Mouse (Mus musculus) gastrocnemius, postnatal 25 days (tissue): ENCODE results near the gene Tpm1. TPM values are rescaled to one million over a fixed set of nuclear protein-coding genes. Genes with fewer than 3 reads are reported as not detected.

Experiments
- DNase-seq: peaks from one replicate; pipeline ENCODE4 v3.0.0; 2022
- total RNA-seq, 2 experiments: library from RNA; stranded (reverse); gene quantifications; 1 replicate in 1 of 2; 2 replicates in 1 of 2; pipeline ENCODE4 v1.2.3; 2021

Gene Tpm1
- total RNA-seq, 2 experiments from 2014 or later: 20,359 to 26,033 TPM

DNA sequence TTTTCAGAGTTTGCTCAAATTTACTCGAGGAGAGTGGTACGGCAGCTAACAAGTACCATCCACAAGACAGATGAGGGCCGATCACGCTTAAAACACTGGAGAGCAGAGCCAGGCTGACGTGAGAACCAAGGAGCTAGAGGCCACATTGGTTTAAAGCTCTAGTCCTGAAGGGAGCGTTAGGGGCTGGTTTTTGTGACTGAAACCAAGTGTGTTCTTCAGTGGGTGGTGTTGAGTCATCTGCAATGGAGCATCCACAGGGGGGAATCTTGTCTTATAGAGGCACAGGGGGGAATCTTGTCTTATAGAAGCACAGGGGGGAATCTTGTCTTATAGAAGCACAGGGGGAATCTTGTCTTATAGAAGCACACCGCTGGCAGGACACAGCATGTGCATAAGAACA is 22.3 kb downstream of the Tpm1 start:
- DNase-seq: no peak

DNA sequence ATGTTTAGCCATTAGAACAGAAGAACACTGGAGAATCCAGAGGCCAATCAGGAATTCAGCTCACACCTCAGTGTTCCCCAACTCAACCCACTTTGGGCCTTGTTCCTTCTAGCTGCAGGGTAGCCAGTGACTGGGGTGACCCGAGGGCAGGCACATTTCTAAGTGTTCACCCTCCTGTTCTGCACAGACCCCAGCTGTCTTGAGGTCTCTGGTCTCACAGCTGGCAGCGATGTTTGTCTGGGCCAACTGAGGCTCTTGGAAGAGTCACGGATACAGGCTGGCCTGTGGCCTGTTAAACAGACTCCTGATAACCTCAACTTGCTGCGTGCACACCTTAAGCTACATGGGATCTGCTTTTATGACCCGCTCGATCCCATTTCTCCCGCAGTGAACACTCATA is 23.1 kb downstream of the Tpm1 start:
- no peak for DNase-seq

DNA sequence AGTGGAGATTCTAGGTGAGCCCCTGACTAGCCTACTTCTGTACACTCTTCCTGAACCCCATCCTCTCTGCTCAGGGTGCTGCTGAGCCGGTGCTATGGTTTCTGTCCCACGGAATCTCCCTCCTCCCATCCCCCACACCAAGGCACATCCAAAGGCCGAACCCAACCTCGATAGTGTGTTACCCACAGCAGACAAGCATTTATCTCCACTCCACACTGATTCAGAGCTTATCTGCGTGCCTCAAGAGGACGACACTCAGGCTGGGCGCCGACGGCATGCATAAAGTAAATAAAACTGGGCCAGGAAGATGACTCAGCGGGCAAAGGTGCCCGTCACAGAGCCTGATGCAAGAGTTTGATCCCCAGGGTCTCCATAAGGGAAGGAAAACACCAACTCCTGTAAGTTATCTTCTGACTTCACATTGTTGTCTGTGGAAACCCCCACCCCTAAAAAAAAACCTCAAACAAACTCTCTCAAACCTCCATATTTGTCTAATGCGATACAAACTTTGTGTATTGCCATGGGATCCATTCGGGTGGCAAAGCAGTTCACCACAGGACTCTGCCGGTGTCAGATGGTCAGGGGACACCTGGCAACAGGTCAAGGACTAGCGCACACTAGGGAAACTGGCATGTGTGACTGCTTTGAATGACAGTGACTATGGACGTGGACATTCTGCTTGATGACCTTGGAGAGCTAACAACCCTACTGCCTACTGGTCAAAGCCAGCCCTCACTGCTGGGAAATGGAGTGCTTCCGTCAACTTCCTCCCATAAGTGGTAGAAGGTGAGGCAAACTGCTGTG is 24.1 kb downstream of the Tpm1 start:
- DNase-seq: peak; percentile 53

DNA sequence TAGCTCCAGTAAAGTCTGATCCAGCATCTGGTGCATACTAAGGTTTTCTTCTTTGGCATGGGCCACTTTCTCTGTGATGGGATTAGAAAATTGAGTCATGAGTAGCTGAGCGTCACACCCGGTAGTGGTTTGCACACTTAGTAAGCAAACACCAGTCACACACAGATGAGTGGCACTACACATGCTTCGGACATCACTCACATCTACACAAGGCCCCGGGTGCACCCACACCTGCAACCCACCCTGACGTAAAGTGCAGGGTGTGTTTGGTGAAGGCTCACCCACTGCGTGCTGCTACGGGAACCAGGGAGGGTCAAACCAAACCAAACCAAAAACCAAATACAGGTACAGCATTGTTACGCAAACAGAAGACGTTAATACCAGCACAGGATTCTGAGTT is 25.8 kb downstream of the Tpm1 start:
- DNase-seq: no peak

DNA sequence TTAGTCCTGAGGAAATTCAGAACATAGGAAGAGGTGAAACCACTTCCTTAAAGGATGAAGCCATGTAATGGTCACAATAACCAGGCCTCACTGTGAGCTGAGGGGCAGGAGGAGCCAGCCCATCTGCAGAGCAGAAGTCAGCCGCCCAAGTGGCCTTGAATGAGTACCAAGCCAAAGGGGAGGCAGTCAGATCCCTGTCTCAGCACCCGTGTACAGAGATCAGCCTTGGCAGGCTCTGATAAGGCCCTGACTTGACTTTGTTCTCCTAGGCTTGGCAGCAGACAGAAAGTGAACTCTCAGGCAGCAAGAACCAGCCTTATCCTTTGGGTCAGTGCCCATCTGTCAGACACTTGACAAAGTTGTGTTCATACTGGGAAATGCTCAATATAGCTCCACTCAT is 29.1 kb downstream of the Tpm1 start:
- DNase-seq: no peak

DNA sequence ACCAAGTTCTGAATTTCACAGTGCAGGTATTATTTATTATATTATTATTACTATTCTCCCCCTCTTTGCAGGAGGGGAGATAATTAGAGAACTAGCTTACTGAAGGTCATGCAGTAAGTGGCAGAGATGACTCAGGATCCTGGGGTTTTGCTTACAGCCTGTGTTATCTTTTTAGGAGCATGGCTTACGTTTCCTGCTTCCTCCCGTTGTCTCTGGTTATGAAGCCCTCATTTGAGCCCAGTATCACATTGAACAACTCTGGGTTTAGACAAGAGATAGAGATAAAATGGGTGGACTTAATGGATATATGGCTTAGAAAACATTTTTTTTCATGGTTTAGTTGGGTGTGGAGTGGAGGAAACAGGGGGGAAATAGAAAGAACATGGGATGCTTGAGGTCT is 35.7 kb downstream of the Tpm1 start:
- DNase-seq: no peak

DNA sequence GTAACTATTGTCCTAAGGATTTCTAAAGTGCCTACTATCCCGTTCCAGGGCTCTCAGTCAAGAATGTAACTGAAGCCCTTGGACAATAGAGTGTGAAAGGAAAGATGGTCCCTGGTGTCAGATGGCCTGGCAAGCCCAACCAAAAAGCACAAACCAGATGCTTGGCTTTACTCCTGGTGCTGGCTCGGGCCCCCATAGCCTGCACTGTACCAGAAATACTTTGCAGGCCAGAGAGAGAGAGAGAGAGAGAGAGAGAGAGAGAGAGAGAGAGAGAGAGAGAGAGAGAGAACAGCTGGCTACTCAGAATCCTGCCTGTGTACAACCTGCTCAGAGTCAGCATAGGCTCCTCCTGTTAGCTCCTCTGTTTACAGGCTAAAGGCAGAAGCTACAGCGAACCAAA is 36.7 kb downstream of the Tpm1 start:
- DNase-seq: peak; percentile 87

DNA sequence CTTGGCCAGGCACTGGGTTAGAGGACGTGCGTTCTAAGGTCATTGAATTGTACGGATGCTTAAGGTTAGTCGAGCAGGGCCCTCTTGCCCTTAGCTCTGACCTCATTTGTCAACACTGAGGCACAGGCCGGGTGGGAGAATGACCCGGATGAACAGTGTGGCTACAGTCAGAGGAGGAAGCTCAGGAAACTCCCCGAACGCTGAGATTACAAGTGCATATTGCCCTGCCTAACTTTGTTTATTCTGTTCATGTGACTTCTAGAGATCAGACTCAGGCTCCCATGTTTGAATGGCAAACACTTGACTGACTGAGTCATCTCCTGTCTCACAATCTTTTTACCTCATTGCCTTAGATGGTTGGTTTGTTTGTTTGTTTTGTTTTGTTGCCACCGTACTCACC is 37.7 kb downstream of the Tpm1 start:
- no peak for DNase-seq

DNA sequence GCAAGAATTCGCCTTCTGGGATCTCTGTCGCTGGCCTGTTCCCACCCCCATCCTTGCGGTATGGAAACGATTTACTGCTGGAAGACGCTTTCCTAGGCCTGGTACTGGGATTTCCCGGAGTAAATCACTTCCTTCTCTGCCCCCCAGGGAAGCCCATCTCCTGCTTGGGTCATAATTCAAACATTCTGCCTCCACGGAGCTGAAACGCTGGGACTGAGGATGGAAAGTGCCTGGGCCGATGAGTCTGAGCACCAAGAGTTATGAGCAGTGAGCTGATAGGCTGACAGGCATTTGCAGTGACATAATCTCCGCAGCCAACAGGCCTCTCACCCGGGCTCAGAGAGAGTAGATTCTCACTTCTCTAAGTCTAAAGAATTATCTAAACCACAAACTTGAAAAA is 40.4 kb downstream of the Tpm1 start:
- DNase-seq: no peak

DNA sequence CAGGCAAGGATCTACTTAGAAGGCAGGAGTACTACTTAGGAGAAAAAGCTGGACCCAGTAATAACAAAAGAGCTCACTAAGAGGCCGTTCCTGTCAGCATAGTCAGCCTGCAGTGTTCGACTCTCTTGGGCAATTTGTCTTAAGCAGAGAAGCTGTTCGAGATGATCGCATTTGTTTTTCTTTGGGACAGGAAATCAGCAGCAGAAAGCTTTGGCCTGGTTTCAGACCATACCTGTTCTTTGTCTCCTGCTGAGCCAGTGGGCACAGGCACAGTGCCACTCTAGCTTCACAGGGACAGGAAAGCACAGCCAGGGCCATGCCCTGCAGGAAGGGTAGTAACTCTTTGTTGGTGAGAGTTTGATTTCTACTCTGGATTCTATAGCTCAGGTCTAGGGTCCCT is 42.8 kb downstream of the Tpm1 start:
- DNase-seq: no peak

DNA sequence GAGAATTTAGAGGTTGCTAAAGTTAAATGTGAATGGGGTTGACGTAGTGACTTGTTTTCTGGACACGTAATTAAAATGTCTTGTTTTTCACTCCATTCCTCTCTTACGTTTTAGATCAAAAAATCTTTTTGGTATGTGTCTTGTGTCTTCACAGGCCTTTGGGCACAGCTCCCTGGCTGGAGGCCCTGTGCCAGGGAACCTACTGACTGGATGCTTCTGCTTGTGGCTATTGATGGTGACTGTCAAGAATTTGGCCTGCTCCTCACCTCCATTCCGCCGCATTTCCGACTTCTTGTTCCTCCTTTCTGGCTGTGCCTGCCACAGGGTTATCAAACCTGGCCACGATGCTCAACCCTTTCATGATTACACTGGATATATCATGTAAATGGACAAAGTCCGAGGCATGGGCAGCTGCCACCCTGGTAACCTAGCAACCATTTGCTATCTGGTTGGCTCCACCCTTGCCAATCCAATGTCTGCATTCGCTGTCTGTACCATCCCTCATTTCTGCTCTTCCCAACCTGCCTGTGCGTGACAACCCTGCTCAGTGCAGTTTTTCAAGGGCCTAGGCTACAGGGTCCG is 44.0 kb downstream of the Tpm1 start:
- DNase-seq: no peak

DNA sequence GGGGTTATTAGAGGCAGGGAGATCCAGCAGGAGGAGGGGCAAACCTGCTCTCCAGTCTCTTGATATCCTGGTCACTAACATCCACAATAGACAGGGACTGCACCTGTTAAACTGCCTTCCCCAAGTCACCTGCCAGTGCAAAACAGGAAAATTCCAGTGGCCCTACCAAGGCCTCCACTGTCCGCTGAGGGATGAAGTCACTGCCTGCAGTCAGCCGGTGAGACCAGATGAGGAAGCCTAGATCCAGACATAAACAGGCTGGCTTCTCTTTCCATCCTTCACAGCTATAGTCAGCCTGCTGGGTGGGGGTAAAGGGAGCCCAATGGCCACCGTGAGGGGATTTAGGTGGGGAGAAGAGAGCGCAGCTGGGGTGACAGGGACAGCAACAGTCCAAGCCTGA is 45.5 kb downstream of the Tpm1 start:
- DNase-seq: no peak

DNA sequence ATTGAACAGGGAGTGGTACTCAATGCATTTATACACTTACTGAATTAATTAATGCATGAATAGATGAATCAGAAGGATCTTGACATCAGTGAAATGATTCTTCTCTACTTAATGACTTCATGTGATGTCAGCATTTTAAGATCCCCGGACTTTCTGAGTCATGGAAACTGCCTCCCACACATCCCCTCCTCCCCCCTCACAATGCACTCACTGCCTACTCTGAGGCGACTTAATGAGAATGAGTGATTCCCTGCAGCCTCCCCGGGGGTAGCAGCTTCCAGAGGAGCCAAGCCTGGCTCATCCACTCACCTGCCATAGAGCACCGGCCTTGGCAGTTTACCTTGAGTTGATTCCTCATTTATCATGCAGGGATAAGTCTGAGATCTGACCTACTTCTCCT is 46.0 kb downstream of the Tpm1 start:
- DNase-seq: no peak

DNA sequence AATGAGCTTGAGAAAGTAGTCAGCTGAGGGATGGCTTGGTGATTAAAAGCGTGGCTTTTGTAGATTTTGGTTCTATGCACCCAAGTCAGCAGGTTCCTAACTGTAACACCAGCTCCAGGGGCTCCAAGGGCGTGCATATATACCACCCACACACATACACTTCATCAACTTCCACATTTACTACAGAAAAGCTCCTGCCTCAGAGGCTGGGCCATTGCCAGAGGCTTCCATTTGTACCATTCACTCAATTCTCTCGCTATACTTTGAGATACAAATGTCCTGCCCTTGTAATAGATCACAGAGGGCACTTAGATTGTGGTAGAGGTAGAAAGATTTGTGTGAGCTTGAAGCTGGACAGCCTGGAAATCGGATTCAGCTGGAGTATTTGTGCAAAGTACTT is 47.7 kb downstream of the Tpm1 start:
- no peak for DNase-seq

DNA sequence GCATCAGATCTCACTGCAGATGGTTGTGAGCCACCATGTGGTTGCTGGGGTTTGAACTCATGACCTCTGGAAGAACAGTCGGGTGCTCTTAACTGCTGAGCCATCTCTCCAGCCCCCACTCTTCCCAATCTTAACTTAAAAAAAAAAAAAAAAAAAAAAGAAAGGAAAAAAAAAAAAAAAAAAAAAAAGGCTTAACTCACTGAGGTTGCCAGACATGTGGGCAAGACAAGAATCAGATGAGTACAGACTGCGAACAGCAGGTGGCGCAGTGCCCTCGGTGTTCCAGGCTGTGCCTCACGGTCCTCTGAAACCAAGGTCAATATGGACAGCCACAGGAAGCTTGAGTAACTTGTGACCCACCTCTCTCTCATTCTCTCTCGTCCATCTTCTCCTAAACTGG is 48.2 kb downstream of the Tpm1 start:
- DNase-seq: peak; percentile 69

DNA sequence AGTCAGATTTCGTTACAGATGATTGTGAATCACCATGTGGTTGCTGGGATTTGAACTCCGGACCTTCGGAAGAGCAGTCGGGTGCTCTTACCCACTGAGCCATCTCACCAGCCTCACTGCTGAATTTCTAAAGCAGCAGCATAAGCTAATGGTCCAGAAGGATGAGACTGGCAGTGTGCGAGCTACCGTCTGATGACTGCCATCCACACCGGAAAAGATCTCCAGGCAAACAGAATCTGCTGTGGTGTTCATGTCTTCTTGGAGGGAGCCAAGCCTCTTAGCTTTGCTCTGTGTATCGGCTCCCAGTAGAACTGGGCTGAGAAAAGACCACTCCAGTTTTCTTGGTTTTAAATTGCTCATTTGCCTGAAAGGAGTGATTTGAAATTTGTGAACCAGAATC is 49.5 kb downstream of the Tpm1 start:
- no peak for DNase-seq

DNA sequence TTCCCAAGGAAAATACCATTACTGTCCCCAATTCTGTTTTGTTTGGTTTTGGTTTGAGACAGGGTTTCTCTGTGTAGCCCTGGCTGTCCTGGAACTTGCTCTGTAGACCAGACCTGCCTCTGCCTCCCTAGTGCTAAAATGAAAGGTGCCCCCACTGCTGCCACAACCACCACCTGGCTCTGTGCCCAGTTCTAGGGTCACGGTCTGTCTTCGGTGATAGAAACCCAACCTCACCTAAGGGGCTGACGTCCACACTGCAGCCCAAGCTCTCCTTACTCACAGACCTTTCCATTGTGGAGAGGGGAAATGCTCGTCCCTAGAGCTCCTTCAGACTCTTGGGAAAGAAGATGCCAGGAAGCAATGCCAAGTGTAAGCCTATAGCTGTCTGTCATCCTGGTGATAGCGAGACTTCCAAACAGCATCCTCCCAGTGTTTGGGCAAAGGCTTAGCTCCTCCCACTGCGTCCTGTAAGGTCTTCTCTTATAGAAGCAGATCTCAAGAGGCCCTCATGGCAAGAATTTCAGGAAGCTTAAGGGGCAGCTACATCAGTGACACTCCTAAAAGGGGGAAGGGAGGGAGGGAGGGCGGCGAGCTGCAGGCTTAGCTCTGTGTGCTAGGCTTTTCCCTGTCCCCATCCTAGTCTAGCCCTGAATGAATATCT is 57.3 kb downstream of the Tpm1 start:
- DNase-seq: no peak

DNA sequence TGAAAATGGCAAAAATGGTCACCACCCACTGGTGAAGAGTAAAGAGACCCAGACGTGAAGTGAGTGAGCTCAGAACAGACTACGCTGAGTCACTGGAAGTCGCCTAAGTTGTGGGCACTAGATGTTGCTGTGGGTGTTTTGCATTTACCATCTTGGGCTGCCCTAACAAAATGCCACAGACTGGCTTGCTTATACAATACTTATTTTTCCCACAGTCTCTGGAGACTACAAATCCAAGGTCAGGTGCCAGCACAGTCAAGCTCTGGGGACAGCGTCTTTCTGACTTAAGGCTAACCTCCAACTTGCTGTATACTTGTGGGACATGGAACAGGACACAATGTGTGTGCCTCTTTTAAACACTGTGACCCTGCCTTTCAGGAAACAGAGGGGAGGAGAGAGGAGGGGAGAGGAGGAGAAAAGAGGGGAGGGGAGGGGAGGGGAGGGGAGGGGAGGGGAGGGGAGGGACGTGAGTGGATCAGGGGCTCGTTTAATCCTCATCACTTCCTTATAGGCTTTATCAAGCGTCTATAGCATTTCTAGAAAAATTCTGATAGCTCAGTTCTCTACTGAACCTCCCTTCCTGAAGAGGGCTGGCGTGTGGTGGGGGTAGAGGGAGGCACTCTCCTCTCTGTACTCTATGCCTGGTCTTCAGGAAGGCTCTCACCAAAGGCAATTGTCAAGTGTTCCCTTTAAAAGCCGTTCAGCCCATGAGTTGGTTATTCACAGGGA is 58.0 kb downstream of the Tpm1 start:
- DNase-seq: no peak

DNA sequence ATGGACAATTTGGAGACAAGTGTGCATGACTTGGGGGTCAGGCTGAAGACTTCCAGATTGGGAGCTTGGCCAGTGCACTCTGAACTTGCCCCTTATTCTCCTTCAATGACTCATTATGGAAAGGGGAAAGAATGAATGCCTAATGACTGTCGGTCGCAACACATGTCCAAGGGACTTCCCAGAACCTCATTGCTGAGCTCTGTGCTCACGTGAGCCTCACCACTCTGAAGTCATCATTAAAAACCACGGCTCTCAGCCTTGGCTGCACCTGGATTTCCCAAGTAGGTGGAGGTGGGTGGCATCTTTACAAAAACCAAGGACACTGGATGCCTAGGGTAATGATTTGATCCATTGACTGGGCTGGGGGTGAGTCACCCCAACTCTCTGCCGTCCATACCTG is 59.2 kb downstream of the Tpm1 start:
- no peak for DNase-seq

DNA sequence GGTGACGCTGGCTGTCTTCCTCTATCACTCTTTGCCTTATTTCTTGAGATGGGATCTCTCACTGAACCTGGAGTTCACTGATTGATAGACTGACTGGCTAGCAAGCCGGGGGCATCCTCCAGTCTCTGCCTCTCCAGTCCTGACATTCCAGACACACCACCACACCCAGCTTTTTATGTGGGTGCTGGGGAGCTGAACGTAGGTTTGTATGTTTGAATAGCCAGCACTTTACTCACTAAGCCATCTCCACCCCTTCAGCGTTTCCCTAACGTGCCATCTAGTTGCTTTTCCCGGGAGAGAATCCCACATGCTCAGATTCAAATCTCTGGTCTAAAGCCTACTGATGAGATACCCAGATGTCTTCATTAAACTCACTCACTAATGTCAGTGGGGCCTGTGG is 59.6 kb downstream of the Tpm1 start:
- DNase-seq: no peak

DNA sequence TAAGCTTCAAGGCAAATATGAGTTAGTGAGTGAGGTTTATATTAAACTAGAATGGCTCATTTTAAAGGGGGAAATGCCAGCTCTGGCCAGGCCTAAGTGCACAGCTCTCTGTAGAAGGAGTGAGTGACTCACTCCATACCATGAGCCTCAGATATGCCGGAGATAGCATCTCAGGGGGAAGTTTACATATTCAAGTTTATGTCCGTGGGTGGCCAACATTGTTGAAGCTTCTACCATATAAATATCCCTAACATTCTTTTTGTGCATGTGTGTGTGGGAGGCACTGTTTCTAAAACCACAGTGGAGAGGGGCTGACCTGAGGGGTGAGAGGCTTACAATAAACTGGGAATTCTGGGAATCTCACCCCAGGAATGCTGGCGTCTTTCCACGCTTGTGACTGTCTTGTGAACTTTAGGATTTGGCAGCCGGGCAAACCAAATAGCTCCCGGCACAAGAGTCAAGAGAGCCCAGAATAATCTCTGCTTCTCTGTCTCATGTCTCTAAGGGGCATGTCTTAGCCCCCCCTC is 60.3 kb downstream of the Tpm1 start:
- no peak for DNase-seq

DNA sequence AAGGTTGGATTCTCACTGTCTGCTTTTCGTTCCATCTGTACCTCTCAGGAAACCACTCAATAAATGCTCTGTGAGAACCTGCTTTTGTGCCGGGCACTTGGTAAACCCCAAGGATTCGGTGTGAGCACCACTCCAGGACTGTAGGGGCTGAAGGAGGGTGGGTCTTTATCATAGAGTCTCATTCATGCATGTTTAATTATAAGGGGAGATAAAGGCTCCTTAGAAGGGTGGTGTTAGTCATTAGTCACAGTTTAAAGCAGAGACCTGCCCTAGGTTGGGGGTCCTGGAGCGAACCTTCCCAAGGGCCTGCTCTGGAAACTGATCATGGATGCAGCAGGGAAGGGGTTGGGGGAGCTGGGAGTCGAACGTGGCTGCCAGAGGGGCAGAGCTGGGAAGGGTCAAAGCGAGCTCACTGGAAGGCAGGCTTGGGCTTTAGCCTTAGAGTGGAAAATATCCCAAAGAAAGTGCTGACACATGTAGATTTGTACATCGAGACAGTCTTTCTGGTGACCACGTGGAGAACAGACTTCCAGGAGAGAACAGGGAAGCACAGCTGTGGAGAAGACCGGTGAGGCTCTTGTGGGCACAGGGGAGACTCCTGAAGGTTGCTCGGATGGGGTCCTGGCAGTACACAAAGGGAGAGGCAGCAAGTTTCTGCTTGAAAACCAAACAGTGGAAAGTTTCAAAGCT is 60.9 kb downstream of the Tpm1 start:
- DNase-seq: no peak
